Mouse (Mus musculus) forebrain, postnatal 0 days (tissue): ENCODE data around the gene Ganab. TPM values are rescaled to one million over a fixed set of nuclear protein-coding genes. Genes with fewer than 3 reads are reported as not detected.
A peak's percentile ranks its signal among the peaks of the same experiment; 100 is the strongest.

ENCODE experiments used
- ATAC-seq: fragments of 200-750 bp; cut with Nextera tagmentation; 2 replicates; pipeline ENCODE4 v1.8.0; 2017; ENCODE audit warnings: mild to moderate bottlenecking, moderate library complexity
- DNase-seq: peaks from one replicate; pipeline ENCODE4 v3.0.0-alpha.2; 2015
- H3K27ac ChIP-seq: fragments of 300-500 bp; sonication (generic); 2 replicates; pipeline ENCODE4 v1.5.1; 2014; ENCODE audit warnings: low read depth, mild to moderate bottlenecking, antibody characterized with exemption, low read length, moderate library complexity, mixed read lengths
- H3K27me3 ChIP-seq: fragments of 300-500 bp; sonication (generic); 2 replicates; pipeline ENCODE4 v1.6.1; 2014; ENCODE audit warnings: mild to moderate bottlenecking, low read length, mixed read lengths; ENCODE audit not compliant: insufficient read depth
- H3K36me3 ChIP-seq: fragments of 300-500 bp; sonication (generic); 2 replicates; pipeline ENCODE4 v1.6.1; 2014; ENCODE audit warnings: mild to moderate bottlenecking, moderate library complexity; ENCODE audit not compliant: insufficient read depth
- H3K4me1 ChIP-seq: fragments of 300-500 bp; sonication (generic); 2 replicates; pipeline ENCODE4 v1.6.1; 2014; ENCODE audit warnings: antibody characterized with exemption; ENCODE audit not compliant: insufficient read depth
- H3K4me2 ChIP-seq: fragments of 300-500 bp; sonication (generic); 2 replicates; pipeline ENCODE4 v1.6.1; 2014; ENCODE audit warnings: low read depth, mild to moderate bottlenecking, moderate library complexity
- H3K4me3 ChIP-seq: fragments of 300-500 bp; sonication (generic); 2 replicates; pipeline ENCODE4 v1.5.1; 2014; ENCODE audit warnings: low read depth, low read length, mixed read lengths
- H3K9ac ChIP-seq: fragments of 300-500 bp; sonication (generic); 2 replicates; pipeline ENCODE4 v1.6.1; 2014; ENCODE audit warnings: mild to moderate bottlenecking
- H3K9me3 ChIP-seq: fragments of 300-500 bp; sonication (generic); 2 replicates; pipeline ENCODE4 v1.6.1; 2016; ENCODE audit warnings: low read length
- CTCF ChIP-seq: sonication (generic); IDR thresholded peaks from 2 replicates; pipeline ENCODE4 v1.5.1; 2016; ENCODE audit warnings: antibody characterized with exemption, control low read depth, low read depth
- WGBS: fragments of 180-500 bp; shearing (Covaris S2); extraction: QIAGEN DNeasy Blood & Tissue Kit; methylation state at CpG from one replicate; pipeline ENCODE4 v1.1.7; 2014; 5-methylcytosine and 5-hydroxymethylcytosine counted together
- polyA plus RNA-seq: library from polyadenylated mRNA; unstranded; fragments of >200 nt; fragmentation: Nextera tagmentation; extraction: Ambion mirVana; gene quantifications from 2 replicates; pipeline ENCODE4 v1.2.1, GENCODE M21; 2015
- total RNA-seq: library from RNA; depleted of rRNA; stranded (reverse); fragments of >200 nt; gene quantifications from 2 replicates; pipeline ENCODE4 v1.2.3, GENCODE M21; 2014

Gene Ganab
- total and polyA plus RNA-seq, 2 experiments from 2014 or later: 54.0 to 96.7 TPM

DNA sequence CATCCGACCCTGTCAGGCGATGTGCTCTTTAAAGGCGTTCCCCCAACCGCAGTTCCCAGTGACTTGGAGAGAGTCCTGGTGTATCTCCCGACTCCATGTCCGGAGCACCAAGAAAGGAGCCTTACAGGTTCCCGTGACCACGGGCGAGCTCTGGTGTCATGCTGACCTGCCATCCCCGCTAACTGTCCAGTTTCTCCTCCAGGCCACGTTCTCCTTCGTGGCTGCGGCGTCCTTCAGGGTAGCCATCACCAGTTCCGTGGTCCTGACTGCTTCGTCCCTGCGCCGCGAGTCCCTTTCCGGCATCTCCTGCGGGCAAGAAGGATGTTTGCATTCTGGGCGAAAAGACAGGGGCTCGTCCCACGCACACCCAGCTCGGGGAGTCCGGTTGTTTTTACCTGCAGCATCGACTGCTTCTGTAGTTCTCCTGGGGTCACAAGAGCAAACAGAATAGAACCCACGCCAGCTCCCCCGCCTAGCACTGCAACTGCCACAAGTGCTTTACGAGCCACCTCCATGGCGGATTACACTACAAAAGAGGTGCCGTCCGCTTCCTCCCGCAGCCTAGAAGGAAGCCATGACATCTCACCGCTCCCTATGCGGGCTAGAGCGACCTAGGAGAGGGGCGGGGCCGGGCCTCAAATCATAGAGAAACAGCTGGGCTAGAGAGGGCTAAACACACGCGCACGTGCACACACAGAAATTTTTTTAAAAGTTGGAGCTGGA is 17.4 kb upstream of the Ganab start, which contains the start of gene Uqcc3:
Uqcc3 (minus strand) TSS at position 613 of the 723 bp plus-strand sequence.
- H3K4me1 ChIP-seq: 0 out of 2 replicates have a peak, but pooled peaks cover 4% of the 10 kb centered on the region

DNA sequence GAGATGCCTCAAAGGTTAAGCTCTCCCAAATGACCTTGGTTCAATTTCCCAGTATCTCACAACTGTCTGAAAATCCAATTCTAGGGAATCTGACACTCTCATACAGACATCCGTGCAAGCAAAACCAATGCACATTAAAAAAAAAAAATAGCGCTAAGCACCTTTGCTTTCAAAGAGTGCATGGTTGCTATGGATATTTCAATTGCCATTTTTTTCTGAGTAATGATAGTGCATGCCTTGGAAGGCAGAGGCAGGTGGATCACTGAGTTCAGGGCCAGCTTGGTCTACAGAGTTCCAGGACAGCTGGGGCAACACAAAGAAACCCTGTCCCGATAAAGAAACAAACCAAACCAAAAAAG is 16.9 kb upstream of the Ganab start:
- DNase-seq (no peak), ATAC-seq (peak; percentile 12; the same call in 1 of the 2 replicates)
- Histone ChIP-seq H3K9ac (peak overlapping the region; percentile 85), H3K36me3 (peaks cover 11% of the 10 kb centered on the region), H3K27me3 (no peaks in the 10 kb centered on the region), H3K4me3 (peak overlapping the region; percentile 80), H3K9me3 (no peaks in the 10 kb centered on the region), H3K4me1 (0 out of 2 replicates have a peak, but pooled peaks cover 4% of the 10 kb centered on the region), H3K4me2 (peak overlapping the region; percentile 87), H3K27ac (peak overlapping the region; percentile 85; the same call in 1 of the 2 replicates)
- 11% methylated on average over 3 of the region's 3 CpGs for WGBS
- no peak for TF ChIP-seq CTCF

More for the DNA sequence above, 17.4 kb upstream of the Ganab start, which contains the start of gene Uqcc3:
- peak; percentile 99 for ATAC-seq
- no peak for TF ChIP-seq CTCF
- Histone ChIP-seq H3K9me3 (no peaks in the 10 kb centered on the region), H3K27me3 (no peaks in the 10 kb centered on the region), H3K36me3 (peaks cover 14% of the 10 kb centered on the region), H3K9ac (peak within 1 kb of the TSS; percentile 85), H3K4me3 (peak within 1 kb of the TSS; percentile 80), H3K27ac (peak within 1 kb of the TSS; percentile 85), H3K4me2 (peak within 1 kb of the TSS; percentile 87)
- peak; percentile 90 for DNase-seq
- WGBS: under 1% methylated on average over 42 of the region's 42 CpGs

DNA sequence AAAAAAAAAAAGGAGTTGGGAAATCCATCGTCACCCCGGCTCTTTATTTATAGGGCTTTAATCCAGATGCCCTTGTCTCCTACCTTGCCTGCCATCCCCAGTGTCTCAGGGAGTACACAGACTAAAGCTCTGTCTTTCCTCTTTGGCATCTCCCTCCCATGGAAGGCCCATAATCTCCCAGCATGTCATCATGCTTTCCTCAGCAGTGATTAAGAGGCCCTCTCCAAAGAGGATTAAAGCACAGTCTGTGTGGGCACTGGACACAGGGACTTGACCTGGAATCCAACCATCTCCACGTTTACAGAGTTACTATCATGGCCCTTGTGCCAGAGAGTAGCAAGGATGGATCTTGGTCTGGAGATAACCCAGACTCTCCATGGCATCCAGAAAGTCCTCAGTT is 14.3 kb upstream of the Ganab start, which contains the start of the genes Lbhd1 and Gm49403:
Lbhd1 (plus strand) TSS at position 117 of the 400 bp plus-strand sequence.
Gm49403 (plus strand) TSS at position 315 of the 400 bp plus-strand sequence.
- 72% methylated on average over 3 of the region's 3 CpGs for WGBS
- ATAC-seq (no peak), DNase-seq (no peak)
- Histone ChIP-seq H3K36me3 (no peaks in the 10 kb centered on the region), H3K9ac (no peak within 1 kb of the TSS), H3K4me3 (no peak within 1 kb of the TSS), H3K4me2 (no peak within 1 kb of the TSS), H3K4me1 (peaks cover 9% of the 10 kb centered on the region; the same call in 1 of the 2 replicates), H3K9me3 (no peaks in the 10 kb centered on the region), H3K27ac (no peak within 1 kb of the TSS), H3K27me3 (no peaks in the 10 kb centered on the region)
- no peak for TF ChIP-seq CTCF

DNA sequence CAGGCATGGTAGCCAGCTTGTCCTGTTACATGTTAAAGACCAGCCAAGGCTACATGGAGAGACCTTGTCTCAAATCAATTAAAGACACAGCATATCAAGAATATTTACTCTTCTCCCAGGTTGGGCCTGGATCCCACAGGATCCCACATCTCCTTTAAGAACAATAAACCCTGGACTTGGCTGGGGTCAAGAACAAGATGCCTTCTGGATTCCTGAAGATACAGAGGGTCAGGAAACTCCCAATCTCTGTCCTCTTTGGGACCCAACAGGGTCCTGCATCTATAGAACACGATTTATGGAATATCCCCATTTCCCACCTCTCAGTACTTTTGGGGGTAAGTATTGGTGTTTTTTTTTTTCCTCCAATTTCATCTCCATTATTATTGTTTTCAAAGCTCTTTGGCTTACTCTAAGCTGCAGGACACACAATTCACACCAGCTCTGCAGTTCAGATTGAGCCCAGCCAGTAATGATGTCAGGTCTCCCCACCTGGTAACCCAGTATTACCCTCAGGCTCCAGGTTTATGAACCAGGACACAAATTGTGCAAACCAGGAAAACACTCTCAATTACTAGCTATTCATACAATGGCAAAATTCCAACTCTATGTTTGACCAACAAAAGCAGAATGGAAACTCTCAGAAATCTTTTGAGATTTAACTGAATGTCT is 10.8 kb upstream of the Ganab start:
- H3K36me3 ChIP-seq: 0 out of 2 replicates have a peak, but pooled peaks cover 5% of the 10 kb centered on the region
- H3K27me3 ChIP-seq: no peaks in the 10 kb centered on the region
- DNase-seq: no peak
- H3K9me3 ChIP-seq: no peaks in the 10 kb centered on the region
- no peak overlapping the region for H3K27ac ChIP-seq
- ATAC-seq: no peak
- peaks cover 5% of the 10 kb centered on the region; the same call in 1 of the 2 replicates for H3K4me1 ChIP-seq
- H3K4me2 ChIP-seq: peak overlapping the region; percentile 85; the same call in 1 of the 2 replicates
- no peak overlapping the region for H3K9ac ChIP-seq
- no peak for TF ChIP-seq CTCF
- 56% methylated on average over 1 of the region's 1 CpGs for WGBS
- no peak overlapping the region for H3K4me3 ChIP-seq

DNA sequence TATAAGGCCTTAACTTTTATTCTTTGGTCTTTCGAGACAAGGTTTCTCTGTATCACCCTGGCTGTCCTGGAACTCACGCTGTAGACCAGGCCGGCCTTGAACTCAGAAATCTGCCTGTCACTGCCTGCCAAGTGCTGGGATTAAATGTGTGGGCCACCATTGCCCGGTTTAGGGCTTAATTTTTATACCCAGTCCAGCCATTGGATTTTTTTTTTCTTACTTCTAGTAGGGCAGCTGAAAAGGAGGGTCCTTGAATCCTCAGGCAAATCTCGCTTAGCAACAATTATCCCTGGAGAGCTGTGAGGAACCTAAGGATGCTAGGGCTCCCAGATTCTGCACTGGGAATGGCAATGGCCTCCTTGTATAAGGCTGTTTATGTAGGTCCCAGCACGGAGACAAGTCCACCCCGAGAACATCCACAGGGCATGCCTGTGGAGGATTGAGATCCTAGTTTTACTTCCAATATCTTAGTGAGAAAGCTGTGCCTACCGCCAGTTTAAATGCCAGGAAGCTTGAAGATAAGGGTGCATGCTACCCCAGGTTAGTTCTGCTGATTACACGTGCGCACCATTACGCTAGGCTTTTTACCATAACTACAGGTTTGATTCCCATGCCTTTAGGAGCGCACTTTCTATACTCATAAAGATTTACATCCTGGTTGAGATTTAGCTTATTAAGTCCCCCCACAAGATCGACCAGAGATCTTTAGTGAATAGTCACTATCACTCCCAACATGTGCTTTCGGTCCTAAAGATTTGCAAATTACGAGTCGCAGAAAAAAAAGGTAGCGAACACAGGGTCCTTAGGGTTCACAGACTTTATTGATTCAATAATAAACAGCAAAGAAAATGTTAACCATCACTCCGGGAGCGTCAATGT is 10.0 kb upstream of the Ganab start:
- no peak for ATAC-seq
- Histone ChIP-seq H3K9me3 (no peaks in the 10 kb centered on the region), H3K36me3 (0 out of 2 replicates have a peak, but pooled peaks cover 5% of the 10 kb centered on the region), H3K4me2 (peak overlapping the region; percentile 85), H3K27me3 (no peaks in the 10 kb centered on the region), H3K27ac (peak overlapping the region; percentile 85), H3K4me3 (peak overlapping the region; percentile 59), H3K9ac (peak overlapping the region; percentile 63), H3K4me1 (peaks cover 5% of the 10 kb centered on the region; the same call in 1 of the 2 replicates)
- no peak for TF ChIP-seq CTCF
- WGBS: 15% methylated on average over 19 of the region's 19 CpGs
- no peak for DNase-seq

DNA sequence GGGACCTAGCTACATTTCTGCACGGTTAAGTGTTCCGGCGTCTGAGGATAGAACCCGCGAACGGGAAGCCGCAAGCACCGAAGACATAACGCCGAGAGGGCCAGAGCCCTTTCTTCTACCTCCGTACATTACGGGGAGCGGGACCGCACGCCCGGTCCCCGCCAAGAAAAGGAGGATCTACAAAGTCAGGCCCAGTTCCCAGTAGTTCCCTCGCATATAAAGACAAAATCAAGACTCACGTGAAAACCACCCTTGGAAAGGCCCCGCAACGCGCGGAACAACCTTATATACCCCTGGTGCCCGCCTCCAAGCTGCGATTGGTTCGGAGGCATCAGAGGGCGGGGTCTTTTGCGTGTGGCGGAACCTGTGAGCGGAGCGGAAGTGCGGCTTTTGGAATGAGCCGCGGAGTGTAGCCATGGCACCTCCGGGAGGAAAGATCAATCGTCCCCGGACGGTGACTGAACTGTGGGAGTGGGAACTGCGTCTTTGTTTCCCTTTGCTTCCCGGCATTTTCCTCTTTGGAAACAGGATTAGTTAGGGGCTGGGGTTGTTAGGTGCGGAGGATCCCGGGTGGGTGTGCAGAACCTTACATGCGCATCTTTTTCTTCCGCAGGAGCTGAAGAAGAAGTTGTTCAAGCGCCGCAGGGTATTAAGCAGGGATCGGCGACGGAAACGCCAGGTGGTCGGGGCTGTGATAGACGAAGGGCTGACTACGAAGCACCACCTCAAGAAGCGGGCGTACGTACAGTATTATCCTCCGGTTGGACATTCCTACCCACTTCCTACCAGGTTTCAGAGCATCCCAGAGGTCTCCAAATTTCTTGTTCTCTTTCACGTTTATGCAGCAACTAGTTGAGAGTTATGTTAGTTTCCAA is 9.1 kb upstream of the Ganab start, which contains the start of the genes 1810009A15Rik and Gm49416:
1810009A15Rik (plus strand) TSS at position 343 of the 875 bp plus-strand sequence.
Gm49416 (plus strand) TSS at position 416 of the 875 bp plus-strand sequence.
- no peaks in the 10 kb centered on the region for H3K27me3 ChIP-seq
- 0 out of 2 replicates have a peak, but pooled peaks cover 5% of the 10 kb centered on the region for H3K36me3 ChIP-seq
- peak; percentile 97 for DNase-seq
- peak within 1 kb of the TSS; percentile 85 for H3K27ac ChIP-seq
- no peaks in the 10 kb centered on the region for H3K9me3 ChIP-seq
- ATAC-seq: peak; percentile 97
- no peak for TF ChIP-seq CTCF
- peak within 1 kb of the TSS; percentile 59 for H3K4me3 ChIP-seq
- H3K4me1 ChIP-seq: peaks cover 5% of the 10 kb centered on the region
- H3K9ac ChIP-seq: peak within 1 kb of the TSS; percentile 63
- WGBS: under 1% methylated on average over 58 of the region's 58 CpGs
- H3K4me2 ChIP-seq: peak within 1 kb of the TSS; percentile 85
